Mouse (Mus musculus) activated CD4-positive, CD25-positive, alpha-beta regulatory T cell (primary cell): Measurements from ENCODE around the gene Fam122b. TPM values are rescaled to one million over a fixed set of nuclear protein-coding genes. Genes with fewer than 3 reads are reported as not detected.

Source experiments
- polyA plus RNA-seq, 2 experiments: library from polyadenylated mRNA; unstranded; fragments of 100-300 nt; shearing (Covaris generic); gene quantifications; one replicate each; pipeline ENCODE4 v1.2.1; 2017

Gene Fam122b
- polyA plus RNA-seq, result 1 to 10 TPM; 8.6 to 9.4 TPM

DNA sequence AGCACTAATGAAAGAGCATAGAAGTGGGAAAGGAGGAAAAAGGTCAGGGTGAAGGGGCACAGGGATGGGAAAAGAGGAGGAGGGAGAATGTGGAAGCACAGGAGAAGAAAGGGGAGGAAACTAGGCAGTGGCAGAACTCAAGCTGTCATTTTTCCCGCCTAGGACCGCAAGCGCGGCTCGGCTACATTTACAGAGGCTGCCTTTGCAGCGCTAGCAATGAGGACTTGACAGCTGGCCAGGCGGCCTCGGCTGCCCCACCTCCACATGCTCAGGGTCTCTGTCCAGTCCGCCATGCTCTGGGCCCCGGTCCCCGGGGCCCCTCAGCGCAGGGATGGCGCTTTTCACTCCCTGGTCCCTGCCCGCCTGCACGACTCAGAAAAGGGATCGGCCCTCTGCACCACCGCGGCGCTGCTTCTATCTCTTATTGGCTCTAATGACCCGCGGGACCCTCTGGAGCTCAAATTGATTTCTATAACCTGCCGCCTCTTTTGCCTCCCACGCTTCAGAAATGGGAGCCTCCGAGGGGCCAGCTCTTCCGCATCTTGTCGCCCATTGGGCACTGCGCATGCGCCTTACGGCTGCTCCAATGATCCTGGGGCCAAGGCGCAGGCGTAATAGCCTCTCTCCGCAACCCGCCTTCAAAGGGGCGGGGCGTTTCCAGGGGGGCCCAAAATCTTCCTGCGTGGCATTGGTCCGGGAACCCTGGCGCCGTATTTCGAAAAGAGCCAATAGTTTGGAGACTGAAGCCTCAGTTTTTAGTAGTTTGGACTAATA lies at the start of gene Fam122b:
TSS of gene Fam122b (minus strand) at position 517 of the 774 bp plus-strand sequence.

DNA sequence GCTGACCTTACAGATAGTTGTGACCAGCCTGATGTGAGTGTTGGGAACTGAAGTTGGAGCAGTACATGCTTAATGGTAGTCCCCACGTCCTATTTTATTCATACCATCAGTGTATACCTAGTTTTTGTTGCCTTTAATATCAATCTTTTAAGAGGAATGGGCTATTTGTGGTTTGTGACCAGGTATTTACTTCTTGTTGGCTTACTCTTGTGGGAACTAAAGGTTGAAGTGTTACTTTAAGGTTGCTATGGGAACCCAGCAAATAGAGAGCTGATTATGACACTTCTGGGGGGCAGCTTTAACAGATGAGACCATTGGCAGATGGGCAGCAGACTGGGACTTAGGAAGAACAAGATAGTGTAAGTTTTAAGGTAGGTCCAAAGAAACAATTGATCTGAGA lies 3.5 kb upstream of the Fam122b start, which contains the start of gene Fam122c:
TSS of gene Fam122c (plus strand) at position 301 of the 400 bp plus-strand sequence.

DNA sequence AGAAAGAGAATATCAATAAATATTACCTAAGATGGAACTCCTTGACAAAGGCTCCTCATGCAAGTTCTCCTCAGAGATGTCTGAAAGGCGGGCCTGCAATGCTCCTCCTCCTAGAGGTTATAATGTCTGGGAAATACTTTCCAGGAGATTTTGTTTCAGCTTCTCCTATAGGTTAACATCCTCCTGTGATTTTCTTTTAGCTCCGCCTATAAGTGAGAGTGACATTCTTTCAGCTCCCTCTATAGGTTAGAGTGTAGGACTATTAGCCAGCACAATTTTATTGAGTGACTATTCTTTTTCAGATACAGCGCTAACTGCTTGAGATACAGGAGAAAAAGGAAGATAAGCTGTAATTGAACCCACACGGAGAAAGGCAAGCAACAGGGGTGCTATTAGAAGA lies 29.6 kb downstream of the Fam122b start, which contains the start of gene Plac1:
TSS of gene Plac1 (minus strand) at position 101 of the 400 bp plus-strand sequence.

Other genes starting within 250 kb of the Fam122b start
- gene Plac1, start 29.7 kb downstream of the Fam122b start, polyA plus RNA-seq, result not detected
- gene Fam122c, start 3.6 kb upstream of the Fam122b start, polyA plus RNA-seq, result not detected
- 10 to 100 TPM; 16.9 to 20.1 TPM for gene Mospd1, start 100.7 kb upstream of the Fam122b start, polyA plus RNA-seq
- gene Etd, start 165.1 kb upstream of the Fam122b start, polyA plus RNA-seq, result not detected